Mouse (Mus musculus): ENCODE measurements around the gene Tspan18.

Tspan18 gene

DNA sequence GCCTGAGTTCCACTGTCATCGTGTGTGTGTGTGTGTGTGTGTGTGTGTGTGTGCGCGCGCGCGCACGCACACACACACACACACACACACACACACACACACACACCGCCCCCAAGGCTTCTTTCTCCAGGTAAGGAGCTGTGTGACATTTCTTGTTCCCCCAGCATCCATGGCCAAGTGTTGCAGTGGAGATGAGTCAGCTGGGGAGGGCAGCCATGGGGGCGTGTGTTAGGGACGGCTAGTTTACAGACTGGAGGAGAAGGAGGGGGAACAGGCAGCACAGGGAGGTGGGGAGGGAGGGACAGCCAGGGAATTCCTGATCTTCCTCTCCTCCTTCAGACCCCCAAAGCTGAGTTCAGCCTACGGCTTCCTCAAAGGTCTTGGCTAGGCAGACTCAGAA is 151.4 kb downstream of the Tspan18 start:
- no peak for DNase-seq (ENCODE audit: low spot score)

DNA sequence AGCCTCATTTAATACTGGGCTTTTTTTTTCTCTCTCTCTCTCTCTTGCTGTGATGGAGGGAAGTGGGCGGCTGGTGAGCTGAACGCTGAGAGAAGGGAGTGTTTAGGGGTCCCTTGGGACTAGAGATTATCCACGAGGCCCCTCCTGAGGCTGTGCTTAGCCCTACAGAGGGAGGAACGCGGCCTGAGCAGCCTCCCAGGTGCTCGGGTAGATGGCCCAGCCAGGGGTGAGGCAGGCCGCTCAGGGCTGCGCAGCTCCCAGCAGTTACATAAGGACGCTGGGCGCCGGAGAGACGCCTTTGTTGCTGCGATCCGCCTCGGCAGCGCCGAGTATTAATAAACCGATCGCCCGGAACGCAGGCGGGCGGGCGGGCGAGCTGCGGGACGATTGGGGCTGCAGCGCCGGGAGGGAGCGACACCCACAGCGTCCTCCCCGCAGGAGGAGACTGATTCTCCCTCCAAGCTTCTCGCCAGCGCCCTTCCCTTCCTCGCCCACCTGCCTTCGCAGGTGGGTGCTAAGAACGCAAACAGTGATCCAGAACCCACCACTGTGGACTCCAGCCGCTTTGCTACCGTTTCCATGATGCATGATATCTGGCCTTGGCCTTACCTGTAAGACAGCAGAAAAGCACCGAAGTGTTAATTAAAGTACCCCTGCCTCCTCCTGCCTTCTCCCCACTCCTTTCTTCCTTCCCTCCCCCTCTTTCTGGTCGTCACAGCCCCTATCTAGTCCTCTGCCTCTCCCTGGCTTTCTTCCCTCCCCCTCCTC is 154.0 kb downstream of the Tspan18 start:
- DNase-seq (ENCODE audit: low spot score) = no peak

GRCm38 (mm10) chr2:93179603-93180002 is 154.7 kb downstream of the Tspan18 start:
- DNase-seq (ENCODE audit: low spot score) = no peak

- no peak for DNase-seq (ENCODE audit: low spot score)
Observed at GRCm38 (mm10) chr2:93178313-93178677, 156.0 kb downstream of the Tspan18 start.

GRCm38 (mm10) chr2:93177668-93178312 is 156.5 kb downstream of the Tspan18 start:
- no peak for DNase-seq (ENCODE audit: low spot score)

DNA sequence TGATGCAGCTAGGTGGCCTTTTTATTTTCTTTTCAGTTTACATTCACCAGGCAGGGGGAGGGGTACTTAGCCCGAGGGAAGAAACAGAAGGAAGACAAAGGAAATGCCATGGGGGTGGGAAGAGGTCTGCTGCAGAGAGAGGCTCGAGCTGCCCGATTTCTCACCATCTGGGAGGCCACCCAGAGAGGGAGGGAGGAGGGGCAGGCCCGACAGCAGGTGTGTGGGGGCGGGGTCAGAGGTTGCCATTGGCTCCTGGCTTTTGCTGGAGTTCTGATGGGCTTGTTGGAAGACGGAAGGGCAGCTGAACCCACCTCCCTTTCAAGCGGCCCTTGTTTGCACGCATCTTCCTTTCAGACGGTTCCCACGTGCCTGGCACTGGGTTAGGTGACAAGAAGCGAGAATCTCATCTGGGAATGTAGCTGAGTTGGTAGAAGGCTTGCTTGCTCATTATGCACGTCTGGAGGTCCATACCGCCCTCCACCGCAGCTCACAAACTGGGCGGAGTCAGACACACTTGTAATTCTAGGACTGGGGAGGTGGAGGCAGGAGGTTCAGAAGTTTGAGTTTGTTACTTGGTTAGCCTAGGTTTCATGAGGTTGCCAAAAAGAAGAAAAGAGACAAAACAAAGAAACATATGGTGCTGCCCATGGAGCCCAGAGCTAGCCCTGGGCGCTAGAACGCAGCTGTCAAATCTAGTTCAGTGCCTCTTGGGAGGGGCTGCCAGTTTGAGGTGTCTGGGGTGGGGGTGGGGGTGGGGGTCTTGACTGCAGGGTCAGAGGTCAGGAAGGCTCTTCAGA is 157.2 kb downstream of the Tspan18 start:
- no peak for DNase-seq (ENCODE audit: low spot score)

GRCm38 (mm10) chr2:93176193-93176798 is 158.0 kb downstream of the Tspan18 start:
- DNase-seq (ENCODE audit: low spot score) = no peak

- DNase-seq (ENCODE audit: low spot score) = no peak
Observed at GRCm38 (mm10) chr2:93175721-93176120, 158.6 kb downstream of the Tspan18 start.

- no peak for DNase-seq (ENCODE audit: low spot score)
Observed at GRCm38 (mm10) chr2:93175278-93175677, 159.0 kb downstream of the Tspan18 start.

DNA sequence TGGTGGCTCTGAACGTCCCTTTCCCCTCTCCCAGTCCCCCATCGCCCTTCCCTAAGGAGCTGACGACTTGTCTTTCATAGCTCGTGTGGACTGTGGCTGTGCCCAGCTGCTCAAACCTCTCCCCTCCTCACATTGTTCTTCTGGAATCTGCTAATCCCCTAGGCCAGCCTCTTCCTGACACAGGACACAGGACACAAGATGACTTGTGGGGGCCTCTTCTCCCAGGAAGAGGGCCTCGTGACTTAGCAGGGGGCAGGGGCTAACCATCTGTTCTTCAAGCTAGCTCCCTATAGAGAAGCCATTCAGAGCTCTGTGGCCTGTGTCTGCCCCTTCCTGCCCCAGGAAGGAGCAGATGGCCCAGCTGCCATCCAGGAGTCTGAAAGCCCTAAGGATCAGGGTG is 160.1 kb downstream of the Tspan18 start:
- DNase-seq (ENCODE audit: low spot score) = no peak

DNA sequence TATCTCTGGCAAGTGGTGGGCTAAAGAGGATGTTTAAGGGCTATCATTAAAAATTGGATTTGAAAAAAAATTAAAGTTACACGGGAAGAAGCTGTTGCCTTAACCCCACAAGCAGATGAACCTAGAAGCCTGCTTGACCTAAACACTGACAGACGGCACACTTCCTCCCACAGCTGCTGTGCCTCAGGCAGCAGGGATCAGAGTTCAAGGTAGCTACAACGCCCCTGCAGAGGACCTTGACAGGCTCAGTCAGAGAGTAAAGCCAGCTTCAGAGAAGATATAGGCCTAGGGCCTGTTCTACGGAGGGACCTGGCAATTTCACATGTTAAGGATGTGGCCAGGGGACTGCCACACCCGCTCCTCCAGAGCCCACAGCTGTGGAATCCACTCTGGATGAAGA is 161.8 kb downstream of the Tspan18 start:
- DNase-seq (ENCODE audit: low spot score) = no peak

GRCm38 (mm10) chr2:93171929-93172328 is 162.4 kb downstream of the Tspan18 start:
- DNase-seq (ENCODE audit: low spot score) = no peak

DNA sequence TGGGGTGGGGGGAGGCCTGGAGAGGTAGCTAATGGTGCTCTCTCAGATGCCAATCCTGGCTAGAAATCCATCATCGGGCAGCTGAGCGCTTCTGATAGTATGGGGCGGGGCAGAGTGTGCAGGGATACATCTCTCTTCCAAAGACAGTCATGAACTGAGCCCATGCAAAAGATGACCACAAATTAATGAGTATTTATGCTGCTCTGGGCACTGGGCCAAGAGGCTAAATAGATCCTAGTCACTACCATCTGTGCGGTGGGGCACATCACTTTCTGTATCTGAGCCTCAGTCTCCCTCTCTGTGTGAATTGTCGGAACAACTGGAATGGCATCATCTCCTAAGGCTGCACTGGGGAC is 163.5 kb downstream of the Tspan18 start:
- no peak for DNase-seq (ENCODE audit: low spot score)

GRCm38 (mm10) chr2:93170156-93170844 is 164.0 kb downstream of the Tspan18 start:
- DNase-seq (ENCODE audit: low spot score) = no peak

- no peak for DNase-seq (ENCODE audit: low spot score)
Observed at GRCm38 (mm10) chr2:93166734-93167406, 167.4 kb downstream of the Tspan18 start.

DNA sequence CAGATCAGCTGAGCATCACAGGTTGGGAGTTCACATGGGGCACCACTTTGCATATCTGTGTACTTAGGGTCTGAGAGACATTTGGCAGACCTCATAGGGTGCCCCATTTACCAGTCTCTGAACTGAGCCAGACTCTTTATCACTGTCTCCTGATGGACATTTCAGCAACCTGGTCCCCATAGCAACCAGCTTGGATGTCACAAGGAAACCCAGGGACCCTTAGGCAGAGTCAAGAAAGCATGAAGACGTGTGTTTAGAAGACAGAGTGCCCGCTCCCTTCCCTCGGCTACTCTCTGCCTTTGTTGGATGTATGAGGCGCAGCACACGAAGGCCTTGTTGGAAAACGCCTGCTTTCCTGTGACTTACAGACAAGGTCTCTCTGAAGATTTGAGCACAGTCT is 168.0 kb downstream of the Tspan18 start:
- DNase-seq (ENCODE audit: low spot score) = no peak

- no peak for DNase-seq (ENCODE audit: low spot score)
Observed at GRCm38 (mm10) chr2:93163750-93164335, 170.5 kb downstream of the Tspan18 start.

DNA sequence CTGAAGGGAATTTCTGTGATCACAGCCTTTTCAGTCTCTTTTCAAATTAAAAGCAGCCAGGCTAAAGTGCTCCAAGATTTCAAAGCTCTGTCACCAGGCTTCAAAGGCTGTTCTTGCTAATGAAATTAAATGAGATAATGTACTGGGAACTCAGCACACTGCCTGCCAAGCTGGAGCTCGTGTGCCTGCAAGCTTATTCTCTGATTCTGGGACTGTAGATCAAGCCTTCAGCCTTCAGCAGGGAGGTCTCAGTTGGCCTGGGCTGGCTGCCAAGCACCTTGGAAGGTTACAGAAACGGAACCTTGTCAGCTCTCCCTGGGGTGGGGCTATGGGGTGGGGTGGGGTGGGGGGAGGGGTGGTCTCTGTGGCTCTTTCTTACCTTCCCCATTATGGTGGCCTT is 171.0 kb downstream of the Tspan18 start:
- DNase-seq (ENCODE audit: low spot score) = no peak

DNA sequence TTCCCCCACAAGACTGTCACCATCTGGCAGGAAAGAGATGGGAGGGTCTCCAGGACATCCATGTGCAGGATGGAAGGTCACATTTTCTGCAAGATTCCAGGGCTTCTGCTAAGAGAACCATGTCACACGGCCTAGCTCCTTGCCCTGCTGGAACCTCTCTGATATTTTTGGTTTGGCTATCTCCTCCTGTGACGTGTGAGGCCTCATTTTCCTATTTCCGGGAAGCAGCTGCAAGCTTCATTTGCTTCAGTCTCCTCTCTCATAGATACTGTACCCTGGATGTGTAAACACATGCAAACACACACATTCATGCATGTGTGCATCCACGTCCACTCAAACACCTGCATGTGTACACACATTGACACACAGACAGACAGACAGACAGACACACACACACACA is 171.5 kb downstream of the Tspan18 start:
- DNase-seq (ENCODE audit: low spot score) = no peak

DNA sequence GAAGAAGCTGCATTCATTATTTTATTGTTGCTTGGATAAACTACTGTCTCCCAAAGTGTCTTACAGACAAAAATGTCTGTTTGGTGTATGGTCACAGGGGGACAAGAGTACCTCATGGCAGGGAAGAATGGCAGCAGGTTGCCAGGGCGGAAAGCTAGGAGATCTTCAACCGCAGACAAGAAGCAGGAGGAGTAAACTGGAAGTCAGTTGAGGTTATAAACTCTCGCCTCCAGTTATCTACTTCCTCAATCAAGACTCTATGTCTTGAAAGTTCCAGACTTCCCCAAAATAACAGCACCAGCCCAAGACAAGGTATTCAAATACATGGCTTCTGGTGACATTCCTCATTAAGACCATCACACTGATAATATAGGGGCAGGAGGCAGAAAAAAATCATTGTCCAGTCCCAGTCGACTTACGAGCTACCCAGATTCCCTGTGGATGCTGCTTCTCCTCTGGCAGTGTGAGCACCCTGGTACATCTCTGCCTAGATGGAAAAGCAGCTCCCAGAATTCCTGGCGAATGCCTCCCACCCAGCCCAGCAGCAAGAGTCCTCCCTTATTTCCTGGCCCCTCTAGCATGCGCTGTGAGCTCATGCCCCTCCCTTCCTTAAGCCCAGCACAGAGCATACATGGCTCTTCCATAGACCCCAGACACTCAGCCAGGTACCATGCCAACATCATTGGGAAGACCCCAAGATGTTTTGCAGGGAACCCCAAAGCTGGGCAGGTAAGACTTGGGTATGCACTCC is 172.2 kb downstream of the Tspan18 start:
- DNase-seq (ENCODE audit: low spot score) = no peak

Measured in ovary, postnatal 10 days (tissue).